Mouse (Mus musculus) hindbrain, embryonic 14.5 days (tissue): ENCODE results near the gene Syn3. TPM values are rescaled to one million over a fixed set of nuclear protein-coding genes. Genes with fewer than 3 reads are reported as not detected.
"Not testable (repeated sequence)": the region's sequence is repeated elsewhere in the genome, so short reads cannot be mapped to it uniquely, and the experiment has no call there.

Experiments
- ATAC-seq: fragments of 200-750 bp; cut with Nextera tagmentation; 2 replicates; pipeline ENCODE4 v1.8.0; 2017; ENCODE audit warnings: moderate number of reproducible peaks, mild to moderate bottlenecking, moderate TSS enrichment, moderate library complexity; ENCODE audit not compliant: low FRiP score
- DNase-seq: peaks from one replicate; pipeline ENCODE4 v3.0.0-alpha.2; 2015; ENCODE audit warnings: low spot score
- H3K27ac ChIP-seq: fragments of 300-500 bp; sonication (generic); 2 replicates; pipeline ENCODE4 v1.5.1; 2014; ENCODE audit warnings: mild to moderate bottlenecking, moderate library complexity
- H3K27me3 ChIP-seq: fragments of 300-500 bp; sonication (generic); 2 replicates; pipeline ENCODE4 v1.6.1; 2014; ENCODE audit warnings: mild to moderate bottlenecking, low read length, mixed read lengths; ENCODE audit not compliant: control insufficient read depth, insufficient read depth
- H3K36me3 ChIP-seq: fragments of 300-500 bp; sonication (generic); replicated peaks from 2 replicates; pipeline ENCODE4 v1.6.1; 2014; ENCODE audit not compliant: control insufficient read depth, insufficient read depth
- H3K4me1 ChIP-seq: fragments of 300-500 bp; sonication (generic); replicated peaks from 2 replicates; pipeline ENCODE4 v1.6.1; 2014; ENCODE audit warnings: antibody characterized with exemption, low read length, mixed read lengths; ENCODE audit not compliant: control insufficient read depth, insufficient read depth
- H3K4me2 ChIP-seq: fragments of 300-500 bp; sonication (generic); replicated peaks from 2 replicates; pipeline ENCODE4 v1.6.1; 2014; ENCODE audit warnings: mild to moderate bottlenecking, moderate library complexity
- H3K4me3 ChIP-seq: fragments of 300-500 bp; sonication (generic); replicated peaks from 2 replicates; pipeline ENCODE4 v1.5.1; 2014; ENCODE audit warnings: mild to moderate bottlenecking, low read length
- H3K9ac ChIP-seq: fragments of 300-500 bp; sonication (generic); 2 replicates; pipeline ENCODE4 v1.6.1; 2014
- H3K9me3 ChIP-seq: fragments of 300-500 bp; sonication (generic); 2 replicates; pipeline ENCODE4 v1.6.1; 2016; ENCODE audit warnings: low read length; ENCODE audit not compliant: control insufficient read depth
- WGBS: fragments of 180-500 bp; shearing (Covaris S2); extraction: QIAGEN DNeasy Blood & Tissue Kit; methylation state at CpG from one replicate; pipeline ENCODE4 v1.1.7; 2014; 5-methylcytosine and 5-hydroxymethylcytosine counted together
- polyA plus RNA-seq: library from polyadenylated mRNA; unstranded; fragments of >200 nt; fragmentation: Nextera tagmentation; extraction: Ambion mirVana; gene quantifications from 2 replicates; pipeline ENCODE4 v1.2.1, GENCODE M21; 2014

Gene Syn3
- polyA plus RNA-seq, 1 experiment from 2014 or later = 33.6 TPM

GRCm38 (mm10) chr10:86452326-86452995, 46.2 kb downstream of the Syn3 start:
- H3K4me3 ChIP-seq = no peak overlapping the region
- peaks cover 5% of the 10 kb centered on the region; the same call in 1 of the 2 replicates for H3K36me3 ChIP-seq
- WGBS = 35% methylated on average over 6 of the region's 6 CpGs
- H3K4me1 ChIP-seq = no peaks in the 10 kb centered on the region
- no peak overlapping the region for H3K27ac ChIP-seq
- H3K9me3 ChIP-seq = no peaks in the 10 kb centered on the region
- ATAC-seq = peak; percentile 76
- DNase-seq = peak; percentile 82
- H3K4me2 ChIP-seq = no peak overlapping the region
- H3K9ac ChIP-seq = no peak overlapping the region
- H3K27me3 ChIP-seq = no peaks in the 10 kb centered on the region

GRCm38 (mm10) chr10:86451294-86451693, 47.4 kb downstream of the Syn3 start:
- Histone ChIP-seq H3K27ac (no peak overlapping the region), H3K4me3 (no peak overlapping the region), H3K36me3 (peaks cover 5% of the 10 kb centered on the region; the same call in 1 of the 2 replicates), H3K9me3 (no peaks in the 10 kb centered on the region), H3K4me1 (no peaks in the 10 kb centered on the region), H3K4me2 (no peak overlapping the region), H3K9ac (no peak overlapping the region), H3K27me3 (no peaks in the 10 kb centered on the region)
- ATAC-seq (no peak), DNase-seq (no peak)
- 93% methylated on average over 5 of the region's 5 CpGs for WGBS

- Histone ChIP-seq H3K4me2 (no peak overlapping the region), H3K27ac (no peak overlapping the region), H3K9me3 (no peaks in the 10 kb centered on the region), H3K4me1 (no peaks in the 10 kb centered on the region), H3K36me3 (peaks cover 5% of the 10 kb centered on the region; the same call in 1 of the 2 replicates), H3K4me3 (no peak overlapping the region), H3K9ac (no peak overlapping the region), H3K27me3 (no peaks in the 10 kb centered on the region)
- no peak for DNase-seq
- ATAC-seq = no peak
Measured at GRCm38 (mm10) chr10:86446649-86447048, 52.0 kb downstream of the Syn3 start.

- WGBS = 79% methylated on average over 2 of the region's 2 CpGs
- H3K4me1 ChIP-seq = no peaks in the 10 kb centered on the region
- no peak overlapping the region for H3K4me3 ChIP-seq
- no peaks in the 10 kb centered on the region for H3K9me3 ChIP-seq
- H3K27me3 ChIP-seq = no peaks in the 10 kb centered on the region
- DNase-seq (no peak), ATAC-seq (no peak)
- H3K36me3 ChIP-seq = peaks cover 5% of the 10 kb centered on the region; the same call in 1 of the 2 replicates
- no peak overlapping the region for H3K4me2 ChIP-seq
- no peak overlapping the region for H3K9ac ChIP-seq
- H3K27ac ChIP-seq = no peak overlapping the region
Measured at GRCm38 (mm10) chr10:86445207-86445606, 53.5 kb downstream of the Syn3 start.

- 66% methylated on average over 3 of the region's 3 CpGs for WGBS
- DNase-seq (no peak), ATAC-seq (no peak)
- H3K4me2 ChIP-seq = no peak overlapping the region
- no peaks in the 10 kb centered on the region for H3K9me3 ChIP-seq
- H3K4me3 ChIP-seq = no peak overlapping the region
- peaks cover 5% of the 10 kb centered on the region; the same call in 1 of the 2 replicates for H3K36me3 ChIP-seq
- no peak overlapping the region for H3K9ac ChIP-seq
- no peak overlapping the region for H3K27ac ChIP-seq
- H3K4me1 ChIP-seq = no peaks in the 10 kb centered on the region
- no peaks in the 10 kb centered on the region for H3K27me3 ChIP-seq
Measured at GRCm38 (mm10) chr10:86444665-86445064, 54.0 kb downstream of the Syn3 start.

- no peak for ATAC-seq
- WGBS = 91% methylated on average over 3 of the region's 3 CpGs
- no peak overlapping the region for H3K27ac ChIP-seq
Measured at GRCm38 (mm10) chr10:86441765-86442164, 56.9 kb downstream of the Syn3 start.

GRCm38 (mm10) chr10:86439640-86440039, 59.1 kb downstream of the Syn3 start:
- Histone ChIP-seq H3K4me3 (no peak overlapping the region), H3K4me1 (no peaks in the 10 kb centered on the region), H3K27me3 (no peaks in the 10 kb centered on the region), H3K27ac (no peak overlapping the region), H3K36me3 (no peaks in the 10 kb centered on the region), H3K9ac (no peak overlapping the region), H3K9me3 (no peaks in the 10 kb centered on the region), H3K4me2 (no peak overlapping the region)
- ATAC-seq = no peak
- no peak for DNase-seq
- WGBS = 92% methylated on average over 4 of the region's 4 CpGs

More at GRCm38 (mm10) chr10:86441765-86442164, 56.9 kb downstream of the Syn3 start:
- H3K36me3 ChIP-seq = no peaks in the 10 kb centered on the region
- no peak overlapping the region for H3K4me3 ChIP-seq
- H3K27me3 ChIP-seq = no peaks in the 10 kb centered on the region
- no peaks in the 10 kb centered on the region for H3K4me1 ChIP-seq
- no peak overlapping the region for H3K4me2 ChIP-seq
- no peak for DNase-seq
- H3K9me3 ChIP-seq = no peaks in the 10 kb centered on the region
- H3K9ac ChIP-seq = no peak overlapping the region

GRCm38 (mm10) chr10:86437294-86437693, 61.4 kb downstream of the Syn3 start:
- Histone ChIP-seq H3K27me3 (no peaks in the 10 kb centered on the region), H3K9ac (no peak overlapping the region), H3K4me2 (no peak overlapping the region), H3K36me3 (no peaks in the 10 kb centered on the region), H3K4me1 (no peaks in the 10 kb centered on the region), H3K27ac (no peak overlapping the region), H3K9me3 (no peaks in the 10 kb centered on the region), H3K4me3 (no peak overlapping the region)
- ATAC-seq (no peak), DNase-seq (no peak)
- WGBS = 88% methylated on average over 11 of the region's 11 CpGs

GRCm38 (mm10) chr10:86435006-86435405, 63.7 kb downstream of the Syn3 start:
- not testable (repeated sequence) for H3K36me3 ChIP-seq, H3K27ac ChIP-seq, H3K27me3 ChIP-seq, H3K9me3 ChIP-seq, H3K9ac ChIP-seq, H3K4me1 ChIP-seq, DNase-seq, ATAC-seq, H3K4me3 ChIP-seq, H3K4me2 ChIP-seq
- WGBS = 44% methylated on average over 4 of the region's 4 CpGs

GRCm38 (mm10) chr10:86429651-86430050, 69.0 kb downstream of the Syn3 start:
- Histone ChIP-seq H3K27me3 (no peaks in the 10 kb centered on the region), H3K9me3 (no peaks in the 10 kb centered on the region), H3K4me1 (no peaks in the 10 kb centered on the region), H3K36me3 (no peaks in the 10 kb centered on the region), H3K9ac (no peak overlapping the region), H3K4me2 (no peak overlapping the region), H3K4me3 (no peak overlapping the region), H3K27ac (no peak overlapping the region)
- ATAC-seq = no peak
- no peak for DNase-seq
- WGBS = 87% methylated on average over 3 of the region's 3 CpGs
